Mouse (Mus musculus) embryonic fibroblast, embryonic 13.5 days (primary cell): Measurements from ENCODE around the gene Nrcam.

Source experiments
- CTCF ChIP-seq: IDR thresholded peaks from 2 replicates; pipeline ENCODE4 v1.5.1; 2011; ENCODE audit warnings: mild to moderate bottlenecking, control low read depth, low read length, moderate library complexity, borderline replicate concordance; ENCODE audit not compliant: insufficient read depth
- POLR2A ChIP-seq: IDR thresholded peaks from 2 replicates; pipeline ENCODE4 v1.6.1; 2011; ENCODE audit warnings: low read depth, mild to moderate bottlenecking, control low read depth, low read length, moderate library complexity

DNA sequence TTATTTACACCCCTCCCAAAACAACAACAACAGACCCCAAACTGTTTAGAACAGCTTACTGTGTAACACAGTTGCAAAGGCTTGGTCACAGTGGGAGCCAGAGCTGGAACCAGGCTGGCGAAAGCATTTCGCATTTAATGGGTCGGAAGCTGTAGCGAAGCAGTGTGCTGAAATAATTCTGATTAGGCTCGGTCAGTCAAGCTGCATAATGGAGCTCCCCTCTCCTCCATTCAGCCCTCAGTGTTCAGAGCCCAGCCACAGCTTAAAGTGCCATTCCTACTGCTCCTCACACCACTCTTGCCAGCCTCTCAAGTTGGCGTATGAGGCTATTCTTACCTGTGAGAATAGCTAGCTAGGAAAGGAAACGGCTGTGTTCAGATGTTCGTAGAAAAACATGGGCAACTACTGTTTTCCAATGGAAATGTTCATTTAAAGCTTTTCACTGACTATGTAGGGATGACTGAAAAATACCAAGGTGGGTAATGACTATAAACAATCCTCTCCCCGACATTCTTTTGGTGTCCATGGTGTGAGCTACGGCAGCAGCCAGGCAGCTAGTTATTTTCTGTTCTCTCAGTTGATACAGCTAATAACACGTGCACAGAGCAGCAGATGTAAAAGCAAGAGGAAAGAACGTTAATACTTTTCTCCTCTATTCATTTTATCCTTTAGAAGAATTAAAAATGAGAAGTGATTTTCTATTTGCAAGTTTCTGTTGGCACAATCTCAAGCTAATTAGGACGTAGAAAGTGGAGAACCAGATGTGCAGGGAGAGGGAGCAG, 108.6 kb downstream of the Nrcam start:
- TF ChIP-seq CTCF = no peak
- no peak for TF ChIP-seq POLR2A
